Mouse (Mus musculus) brain, adult 2 months (tissue): Measurements from ENCODE around the gene Tnfrsf17.
A peak's percentile ranks its signal among the peaks of the same experiment; 100 is the strongest.
"Not testable (repeated sequence)": the region's sequence is repeated elsewhere in the genome, so short reads cannot be mapped to it uniquely, and the experiment has no call there.

Experiments
- DNase-seq: peaks from one replicate; pipeline ENCODE4 v3.0.0; 2011; ENCODE audit warnings: low read depth, low spot score

The Tnfrsf17 gene

GRCm38 (mm10) chr16:11331030-11331429 is 17.4 kb downstream of the Tnfrsf17 start:
- no peak for DNase-seq

GRCm38 (mm10) chr16:11343292-11343815 is 29.7 kb downstream of the Tnfrsf17 start:
- DNase-seq = peak; percentile 35

- DNase-seq = no peak
Measured at GRCm38 (mm10) chr16:11351903-11352302, 38.3 kb downstream of the Tnfrsf17 start.

- no peak for DNase-seq
Measured at GRCm38 (mm10) chr16:11359173-11359572, 45.6 kb downstream of the Tnfrsf17 start.

DNA sequence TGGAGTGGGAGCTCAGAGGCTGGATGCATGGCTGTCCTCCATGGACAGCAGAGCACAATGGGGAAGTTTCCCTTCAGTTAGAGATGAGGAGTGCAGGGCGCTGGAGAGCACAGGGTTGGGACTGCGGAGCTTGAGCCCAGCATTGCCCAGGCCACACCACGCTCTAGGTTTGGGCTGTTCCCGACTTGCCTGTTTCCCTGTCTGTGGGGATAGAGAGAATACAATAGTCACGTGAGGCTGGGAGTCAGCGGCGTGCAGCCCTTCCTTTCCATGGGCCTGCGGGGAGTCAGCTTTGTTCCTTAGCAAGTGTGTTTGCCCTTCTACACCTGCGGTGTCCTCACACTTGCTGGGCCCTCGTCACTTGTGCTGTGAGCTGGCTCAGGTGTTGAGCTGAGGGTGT is 46.3 kb downstream of the Tnfrsf17 start:
- DNase-seq = no peak

- not testable (repeated sequence) for DNase-seq
Measured at GRCm38 (mm10) chr16:11360576-11360975, 47.0 kb downstream of the Tnfrsf17 start.

- no peak for DNase-seq
Measured at GRCm38 (mm10) chr16:11365626-11366025, 52.0 kb downstream of the Tnfrsf17 start.

GRCm38 (mm10) chr16:11366851-11367250 is 53.2 kb downstream of the Tnfrsf17 start:
- no peak for DNase-seq

DNA sequence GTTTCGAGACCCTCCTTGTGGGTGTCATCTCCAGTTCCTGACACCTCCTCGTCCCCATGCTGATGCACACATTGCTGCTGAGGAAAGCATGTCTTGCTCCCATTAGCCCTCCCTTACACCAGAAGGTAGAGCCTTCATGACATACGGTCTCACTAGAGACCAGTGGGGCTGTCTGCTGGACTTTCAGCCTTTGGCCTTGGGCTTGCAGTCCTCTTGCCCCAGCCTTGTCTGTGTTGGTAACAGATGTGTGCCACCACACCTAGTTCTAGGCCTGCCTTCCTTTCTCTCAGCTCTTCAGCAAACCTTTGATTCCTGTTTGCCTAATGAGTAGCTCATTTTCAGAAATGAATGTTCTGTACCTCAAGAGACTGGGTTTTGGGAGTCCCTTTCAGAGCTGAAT is 54.8 kb downstream of the Tnfrsf17 start:
- no peak for DNase-seq

DNA sequence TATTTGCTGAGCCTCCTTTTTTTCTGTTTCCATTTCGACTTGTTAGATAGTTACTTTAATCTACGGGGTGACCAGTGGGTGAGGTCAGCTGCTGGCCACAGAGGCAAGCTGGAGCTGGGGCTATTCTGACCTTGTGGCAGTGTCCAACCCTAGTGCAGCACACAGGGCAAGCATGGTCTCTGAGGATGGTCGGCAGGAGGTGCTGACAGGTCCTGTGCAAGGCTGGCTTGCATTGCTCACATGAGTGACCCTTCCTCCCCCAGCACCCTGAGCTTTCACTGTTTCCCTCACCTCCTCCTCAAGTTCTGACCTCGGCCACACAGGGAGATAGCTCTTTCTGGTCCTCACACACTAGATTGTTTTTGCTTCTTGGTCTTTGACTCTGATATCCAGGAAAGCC is 55.5 kb downstream of the Tnfrsf17 start:
- no peak for DNase-seq

GRCm38 (mm10) chr16:11369642-11370041 is 56.0 kb downstream of the Tnfrsf17 start:
- peak; percentile 20 for DNase-seq
